In genomic region chr10:81432868-81433262, GRCm38 (mm10) we compare ENCODE assay signal across 8 mouse cellular contexts. TPM values are rescaled to one million over a fixed set of nuclear protein-coding genes. Genes with fewer than 3 reads are reported as not detected.
DNase-seq lines count a peak whose midpoint lies in the region; ATAC-seq and TF ChIP-seq lines count a peak whose summit lies in the region.

No protein-coding gene starts in this region.

- no peaks in the 10 kb centered on the region for H3K9me3 ChIP-seq in E14TG2a.4 (ENCODE audit: low read length)
- no peaks in the 10 kb centered on the region for H3K9me3 ChIP-seq in forebrain, embryonic 13.5 days (replicated peaks)
- H3K9me3 ChIP-seq in liver, embryonic 16.5 days (replicated peaks; ENCODE audit: control insufficient read depth, low read length) = no peaks in the 10 kb centered on the region
- no peaks in the 10 kb centered on the region for H3K9me3 ChIP-seq in neural tube, embryonic 12.5 days

- 3% methylated on average over 17 of the region's 17 CpGs for WGBS in forebrain, embryonic 13.5 days
- 3% methylated on average over 17 of the region's 17 CpGs for WGBS in liver, embryonic 16.5 days (ENCODE audit: insufficient replicate concordance)
- WGBS in neural tube, embryonic 12.5 days = 5% methylated on average over 17 of the region's 17 CpGs

- peak; percentile 88 for ATAC-seq in forebrain, embryonic 13.5 days
- peak; percentile 76 for ATAC-seq in liver, embryonic 16.5 days (ENCODE audit: low read depth)
- peak; percentile 81 for ATAC-seq in neural tube, embryonic 12.5 days (ENCODE audit: low FRiP score, low read depth)

- peak overlapping the region; percentile 41; the same call in 1 of the 2 replicates for H3K4me3 ChIP-seq in E14TG2a.4 (replicated peaks; ENCODE audit: low read length)
- H3K4me3 ChIP-seq in forebrain, embryonic 13.5 days = peak overlapping the region; percentile 23
- peak overlapping the region; percentile 9; the same call in 1 of the 2 replicates for H3K4me3 ChIP-seq in liver, embryonic 16.5 days (ENCODE audit: low read depth, low read length)
- H3K4me3 ChIP-seq in neural tube, embryonic 12.5 days = no peak overlapping the region
- peak overlapping the region; percentile 46 for H3K4me3 ChIP-seq in testis, adult 2 months (ENCODE audit: control insufficient read depth, low read depth, low read length)

- H3K36me3 ChIP-seq in E14TG2a.4 (ENCODE audit: insufficient read depth, low read length) = no peaks in the 10 kb centered on the region
- no peaks in the 10 kb centered on the region for H3K36me3 ChIP-seq in forebrain, embryonic 13.5 days (ENCODE audit: poor library complexity, severe bottlenecking)
- H3K36me3 ChIP-seq in liver, embryonic 16.5 days (ENCODE audit: control insufficient read depth, insufficient read depth) = no peaks in the 10 kb centered on the region
- no peaks in the 10 kb centered on the region for H3K36me3 ChIP-seq in neural tube, embryonic 12.5 days
- no peaks in the 10 kb centered on the region for H3K36me3 ChIP-seq in testis, adult 2 months (ENCODE audit: control insufficient read depth, insufficient read depth, low read length)

- H3K27ac ChIP-seq in forebrain, embryonic 13.5 days = peak overlapping the region; percentile 28; the same call in 1 of the 2 replicates
- H3K27ac ChIP-seq in liver, embryonic 16.5 days (ENCODE audit: low read length) = no peak overlapping the region
- no peak overlapping the region for H3K27ac ChIP-seq in neural tube, embryonic 12.5 days
- H3K27ac ChIP-seq in testis, adult 2 months (ENCODE audit: control insufficient read depth, insufficient read depth, low read depth, low read length) = peak overlapping the region; percentile 79

- no peak for TF ChIP-seq CTCF in E14TG2a.4 (conservative IDR thresholded peaks at IDR 0.05; ENCODE audit: low read length)
- TF ChIP-seq CTCF in testis, adult 2 months (IDR thresholded peaks at IDR 0.05; ENCODE audit: control insufficient read depth, insufficient read depth, insufficient replicate concordance, low read depth, low read length) = no peak

- no peak for TF ChIP-seq POLR2A in testis, adult 2 months (IDR thresholded peaks at IDR 0.05; ENCODE audit: control insufficient read depth, low read depth, low read length)

- H3K4me1 ChIP-seq in E14TG2a.4 (replicated peaks; ENCODE audit: low read depth, low read length) = peaks cover 57% of the 10 kb centered on the region
- peaks cover 49% of the 10 kb centered on the region for H3K4me1 ChIP-seq in forebrain, embryonic 13.5 days
- peaks cover 30% of the 10 kb centered on the region for H3K4me1 ChIP-seq in liver, embryonic 16.5 days (ENCODE audit: control insufficient read depth, low read depth, low read length)
- peaks cover 30% of the 10 kb centered on the region for H3K4me1 ChIP-seq in neural tube, embryonic 12.5 days
- peaks cover 35% of the 10 kb centered on the region for H3K4me1 ChIP-seq in testis, adult 2 months (ENCODE audit: control insufficient read depth, insufficient read depth, low read length)

- peaks cover 22% of the 10 kb centered on the region for H3K27me3 ChIP-seq in E14TG2a.4 (ENCODE audit: insufficient read depth, low read length)
- H3K27me3 ChIP-seq in forebrain, embryonic 13.5 days = peaks cover 7% of the 10 kb centered on the region
- peaks cover 39% of the 10 kb centered on the region for H3K27me3 ChIP-seq in liver, embryonic 16.5 days (ENCODE audit: control insufficient read depth, insufficient read depth, low read depth, low read length)
- peaks cover 25% of the 10 kb centered on the region for H3K27me3 ChIP-seq in neural tube, embryonic 12.5 days (replicated peaks)
- no peaks in the 10 kb centered on the region for H3K27me3 ChIP-seq in testis, adult 2 months (ENCODE audit: control insufficient read depth, insufficient read depth, low read length)

- DNase-seq in c-Kit-positive CD71-positive TER-119-positive erythroid progenitor cells, embryonic 14.5 days (ENCODE audit: low spot score) = peak; percentile 84
- peak; percentile 96 to 97 for DNase-seq in heart, postnatal 10 days
- peak; percentile 91 to 95 for DNase-seq in kidney, postnatal 4 days

- no peak overlapping the region for H3K9ac ChIP-seq in forebrain, embryonic 13.5 days
- H3K9ac ChIP-seq in liver, embryonic 16.5 days (ENCODE audit: low read depth, low read length) = no peak overlapping the region
- H3K9ac ChIP-seq in neural tube, embryonic 12.5 days = no peak overlapping the region

- H3K4me2 ChIP-seq in forebrain, embryonic 13.5 days = peak overlapping the region; percentile 58
- peak overlapping the region; percentile 47 for H3K4me2 ChIP-seq in liver, embryonic 16.5 days (ENCODE audit: low read depth, low read length)
- peak overlapping the region; percentile 53 for H3K4me2 ChIP-seq in neural tube, embryonic 12.5 days (replicated peaks)

- intact Hi-C loops in heart, postnatal 10 days (cut with DNase I) = no loop called here

RNA-seq across cellular contexts. Expression of gene Nfic, which starts 22.6 kb away (rescaled TPM):
- polyA plus RNA-seq in forebrain, embryonic 13.5 days (2015; fragmentation: Nextera tagmentation; extraction: Ambion mirVana) = 18.5 and 25.2 TPM in 2 replicates
- 100 to 1,000 TPM; 139 to 163 TPM for total RNA-seq in heart, postnatal 10 days (2021)
- 10.2 and 12.0 TPM in 2 replicates for polyA plus RNA-seq in liver, embryonic 16.5 days (2015; fragmentation: Nextera tagmentation; extraction: Ambion mirVana)
- 21.7 and 22.2 TPM in 2 replicates for polyA plus RNA-seq in neural tube, embryonic 12.5 days (2016; fragmentation: Nextera tagmentation; extraction: Ambion mirVana)
- polyA plus RNA-seq in testis, adult 2 months (2012; rRNA removed) = 9.8 and 9.9 TPM in 2 replicates

RNA-seq across cellular contexts. Expression of gene Smim24, which starts 40.0 kb away (rescaled TPM):
- 1.8 TPM in 2 replicates for polyA plus RNA-seq in forebrain, embryonic 13.5 days (2015; fragmentation: Nextera tagmentation; extraction: Ambion mirVana)
- total RNA-seq in heart, postnatal 10 days (2021) = 1 to 10 TPM; 1.3 to 2.2 TPM
- polyA plus RNA-seq in liver, embryonic 16.5 days (2015; fragmentation: Nextera tagmentation; extraction: Ambion mirVana) = 1.7 and 4.1 TPM in 2 replicates
- polyA plus RNA-seq in neural tube, embryonic 12.5 days (2016; fragmentation: Nextera tagmentation; extraction: Ambion mirVana) = 2.1 and 2.7 TPM in 2 replicates
- polyA plus RNA-seq in testis, adult 2 months (2012; rRNA removed) = 3,568 and 3,612 TPM in 2 replicates

RNA-seq across cellular contexts. Expression of gene Gm48552, which starts 44.1 kb away (rescaled TPM):
- polyA plus RNA-seq in forebrain, embryonic 13.5 days (2015; fragmentation: Nextera tagmentation; extraction: Ambion mirVana) = 2.1 and 2.3 TPM in 2 replicates
- under 1 TPM; 0.77 to 0.98 TPM for total RNA-seq in heart, postnatal 10 days (2021)
- 0.44 and 0.48 TPM in 2 replicates for polyA plus RNA-seq in liver, embryonic 16.5 days (2015; fragmentation: Nextera tagmentation; extraction: Ambion mirVana)
- polyA plus RNA-seq in neural tube, embryonic 12.5 days (2016; fragmentation: Nextera tagmentation; extraction: Ambion mirVana) = 2.3 and 2.5 TPM in 2 replicates
- polyA plus RNA-seq in testis, adult 2 months (2012; rRNA removed) = 0.65 TPM in 1 of 2 replicates, not detected in the other

RNA-seq across cellular contexts. Expression of gene Gm48551, which starts 48.6 kb away (rescaled TPM):
- 4.2 and 5.8 TPM in 2 replicates for polyA plus RNA-seq in forebrain, embryonic 13.5 days (2015; fragmentation: Nextera tagmentation; extraction: Ambion mirVana)
- under 1 TPM; 0.74 to 0.87 TPM for total RNA-seq in heart, postnatal 10 days (2021)
- 0.54 and 0.55 TPM in 2 replicates for polyA plus RNA-seq in liver, embryonic 16.5 days (2015; fragmentation: Nextera tagmentation; extraction: Ambion mirVana)
- 5.0 and 5.3 TPM in 2 replicates for polyA plus RNA-seq in neural tube, embryonic 12.5 days (2016; fragmentation: Nextera tagmentation; extraction: Ambion mirVana)
- polyA plus RNA-seq in testis, adult 2 months (2012; rRNA removed) = 1.2 and 1.6 TPM in 2 replicates

RNA-seq across cellular contexts. Expression of gene Dohh, which starts 48.6 kb away (rescaled TPM):
- 76.7 and 87.3 TPM in 2 replicates for polyA plus RNA-seq in forebrain, embryonic 13.5 days (2015; fragmentation: Nextera tagmentation; extraction: Ambion mirVana)
- 10 to 100 TPM; 53.2 to 57.5 TPM for total RNA-seq in heart, postnatal 10 days (2021)
- polyA plus RNA-seq in liver, embryonic 16.5 days (2015; fragmentation: Nextera tagmentation; extraction: Ambion mirVana) = 46.3 and 48.3 TPM in 2 replicates
- 75.6 and 77.9 TPM in 2 replicates for polyA plus RNA-seq in neural tube, embryonic 12.5 days (2016; fragmentation: Nextera tagmentation; extraction: Ambion mirVana)
- 38.5 and 46.3 TPM in 2 replicates for polyA plus RNA-seq in testis, adult 2 months (2012; rRNA removed)

Comparison
In these comparisons a context has a peak if more than half of its experiments do, and no peak if none do; other contexts are left out.
1. H3K27ac ChIP-seq: peak in forebrain, embryonic 13.5 days (single experiment) and testis, adult 2 months (single experiment); none in liver, embryonic 16.5 days (single experiment) and neural tube, embryonic 12.5 days (single experiment).
2. RNA of gene Smim24, which starts 40.0 kb away (polyA plus RNA-seq): 3,568 to 3,612 TPM in testis, adult 2 months; 1.7 to 4.1 TPM in liver, embryonic 16.5 days, 2.1 to 2.7 TPM in neural tube, embryonic 12.5 days and 1.8 TPM in forebrain, embryonic 13.5 days; every median in the first group is over 100 times any median in the second.
3. Peak in every context shown above with its lines, with median percentiles within 50 percentile points of each other: DNase-seq, ATAC-seq and H3K4me2 ChIP-seq.